Mouse (Mus musculus) kidney, postnatal 14 days (tissue): ENCODE measurements around the gene Clmp.
A peak's percentile ranks its signal among the peaks of the same experiment; 100 is the strongest.

ENCODE experiments used
- DNase-seq: peaks from one replicate; pipeline ENCODE4 v3.0.0; 2022; ENCODE audit warnings: mixed read lengths

The Clmp gene

DNA sequence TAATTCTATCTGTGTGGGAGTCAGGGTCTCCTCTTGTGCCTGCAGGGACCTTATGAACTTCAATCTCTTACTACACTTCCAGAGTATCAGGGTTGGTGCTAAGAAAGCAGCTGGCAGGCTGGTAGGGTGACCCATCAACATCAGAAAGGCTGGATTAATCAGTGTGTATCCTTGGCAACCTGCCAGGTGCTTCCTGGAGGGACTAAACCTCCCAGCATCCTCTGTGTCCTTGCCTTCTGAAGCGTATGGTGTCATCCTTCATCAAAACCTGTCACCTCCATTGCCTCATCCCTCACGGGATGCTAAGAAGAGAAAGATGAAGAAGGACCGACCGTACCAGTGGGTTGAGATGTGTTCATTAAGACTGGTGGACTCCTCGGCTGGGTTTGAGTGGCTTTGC lies 8.0 kb downstream of the Clmp start:
- DNase-seq = peak; percentile 32

DNA sequence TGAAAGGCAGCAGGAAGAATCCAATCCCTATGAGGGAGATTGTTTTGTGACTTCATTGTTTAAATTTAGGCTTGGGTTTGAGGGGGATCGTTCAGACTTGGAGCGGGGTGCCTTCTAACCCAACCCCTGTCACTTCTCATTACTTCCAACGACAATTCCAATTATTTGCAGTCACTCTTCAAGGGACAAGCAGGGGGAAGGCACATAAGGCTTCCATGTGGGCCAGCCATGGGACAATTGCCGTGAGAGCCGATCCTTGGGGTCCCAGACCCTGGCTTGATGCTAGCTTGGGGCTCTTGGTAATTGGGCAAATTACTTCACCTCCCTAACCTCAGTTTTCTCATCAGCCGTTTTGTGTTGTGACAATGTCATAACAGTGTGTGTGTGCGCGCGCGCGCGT lies 8.5 kb downstream of the Clmp start:
- no peak for DNase-seq

DNA sequence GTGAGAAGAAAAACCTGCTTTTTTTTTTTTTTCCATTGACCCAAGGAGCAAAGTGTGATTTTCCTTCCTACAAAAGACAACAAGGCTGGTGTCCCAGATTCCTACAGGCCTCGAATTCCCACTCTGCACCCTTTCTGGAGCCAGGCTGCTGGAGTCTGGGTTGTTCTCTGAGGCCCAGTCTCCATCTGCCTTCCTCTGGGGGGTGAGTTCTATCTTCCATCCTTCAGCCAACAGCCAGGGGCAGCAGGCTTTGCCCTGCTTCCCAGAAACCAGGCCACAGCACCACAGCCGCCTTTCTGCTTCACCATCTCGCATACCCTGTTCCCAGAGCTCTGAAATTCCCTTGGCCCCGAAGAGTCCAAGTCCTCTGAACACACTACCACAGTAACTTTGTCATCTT lies 10.3 kb downstream of the Clmp start:
- DNase-seq = no peak

GRCm38 (mm10) chr9:40699194-40699593 lies 13.4 kb downstream of the Clmp start:
- no peak for DNase-seq

- DNase-seq = no peak
Measured at GRCm38 (mm10) chr9:40700253-40700652, 14.5 kb downstream of the Clmp start.

GRCm38 (mm10) chr9:40704364-40705276 lies 18.9 kb downstream of the Clmp start:
- DNase-seq = no peak

- no peak for DNase-seq
Measured at GRCm38 (mm10) chr9:40708448-40709140, 22.8 kb downstream of the Clmp start.

DNA sequence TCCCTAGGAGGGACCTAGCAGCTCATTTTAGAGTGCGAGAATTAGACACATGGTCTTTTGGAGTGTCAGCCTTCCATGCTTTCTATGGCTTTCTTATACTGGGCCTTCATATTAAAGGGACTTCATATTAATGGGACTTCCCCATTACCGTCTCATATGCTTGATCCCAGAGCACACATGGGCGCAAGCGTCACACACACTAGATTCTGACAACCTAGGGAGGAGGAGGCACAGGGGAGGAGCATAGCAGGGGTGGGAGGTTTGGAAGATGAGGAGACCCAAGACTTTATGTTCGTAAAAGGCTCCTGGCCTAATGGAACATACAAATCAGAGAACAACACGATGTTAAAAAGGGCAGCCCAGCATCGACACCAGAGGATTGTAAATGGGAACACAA lies 23.4 kb downstream of the Clmp start:
- no peak for DNase-seq

GRCm38 (mm10) chr9:40709587-40709986 lies 23.8 kb downstream of the Clmp start:
- no peak for DNase-seq

DNA sequence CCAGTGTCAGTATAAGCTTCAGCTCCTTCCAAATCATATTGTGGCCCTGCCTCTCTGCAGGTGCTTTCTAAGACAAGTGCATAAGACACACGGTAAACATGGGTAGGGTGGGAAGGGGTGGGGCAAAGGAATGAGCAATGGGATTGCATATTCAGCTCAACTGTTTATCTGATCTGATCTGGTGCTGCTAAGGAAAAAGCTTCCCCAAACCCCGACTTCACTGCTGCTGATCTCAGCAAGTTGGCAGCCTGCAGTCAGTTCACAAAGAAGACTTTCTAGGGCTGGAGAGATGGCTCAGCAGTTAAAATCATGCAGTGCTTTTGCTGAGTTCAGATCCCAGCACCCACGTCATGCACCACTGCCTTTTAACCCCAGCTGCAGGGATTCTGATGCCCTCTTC lies 24.2 kb downstream of the Clmp start:
- DNase-seq = no peak

- no peak for DNase-seq
Measured at GRCm38 (mm10) chr9:40711654-40712053, 25.9 kb downstream of the Clmp start.

DNA sequence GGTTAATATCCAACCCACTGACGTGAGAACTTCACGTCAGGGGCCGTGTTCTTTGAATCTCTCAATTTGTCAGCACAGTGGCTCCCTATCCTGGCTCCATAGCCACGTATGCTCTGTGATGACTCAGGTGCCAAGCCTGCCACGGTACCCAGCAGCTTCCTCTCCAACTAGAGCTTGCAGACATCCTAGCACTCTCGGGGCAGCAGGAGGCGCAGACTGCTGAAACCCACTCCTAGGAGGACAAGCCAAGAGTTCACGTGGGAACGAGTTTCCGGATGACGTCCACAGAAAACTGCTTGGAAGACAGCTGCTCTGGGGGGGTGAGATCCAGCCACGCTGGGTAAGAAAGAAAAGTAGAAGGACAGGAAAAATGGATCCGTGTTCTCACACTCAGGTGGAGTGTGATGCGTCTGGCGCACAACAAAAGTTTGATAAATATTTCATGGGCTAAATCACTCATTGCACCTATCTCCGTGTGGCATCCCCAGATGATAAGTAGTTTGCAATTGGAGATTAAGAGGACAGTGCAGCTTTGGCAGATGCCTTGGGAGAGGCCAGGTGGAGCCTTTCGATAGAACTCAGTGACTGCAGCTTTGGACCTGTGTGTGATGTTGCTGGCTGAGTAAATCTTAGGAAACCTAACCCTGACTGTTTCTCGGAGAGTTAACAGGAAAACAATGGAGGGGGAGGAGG lies 31.6 kb downstream of the Clmp start:
- DNase-seq = peak; percentile 60

DNA sequence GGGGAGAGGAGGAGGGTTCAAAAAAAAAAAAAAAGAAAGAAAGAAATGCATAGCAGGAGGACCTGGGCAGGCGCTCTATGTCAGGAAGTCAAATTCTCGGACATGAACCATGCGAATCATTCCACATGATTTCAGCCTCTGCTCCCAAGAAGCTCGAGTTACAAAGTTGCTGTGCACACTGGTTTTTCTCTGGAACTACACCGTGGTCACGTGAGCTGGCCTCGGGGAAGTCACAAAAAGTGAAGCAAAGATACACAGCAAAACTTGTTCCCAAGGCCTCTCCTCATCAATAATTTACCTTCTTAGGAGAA lies 32.1 kb downstream of the Clmp start:
- DNase-seq = peak; percentile 23

DNA sequence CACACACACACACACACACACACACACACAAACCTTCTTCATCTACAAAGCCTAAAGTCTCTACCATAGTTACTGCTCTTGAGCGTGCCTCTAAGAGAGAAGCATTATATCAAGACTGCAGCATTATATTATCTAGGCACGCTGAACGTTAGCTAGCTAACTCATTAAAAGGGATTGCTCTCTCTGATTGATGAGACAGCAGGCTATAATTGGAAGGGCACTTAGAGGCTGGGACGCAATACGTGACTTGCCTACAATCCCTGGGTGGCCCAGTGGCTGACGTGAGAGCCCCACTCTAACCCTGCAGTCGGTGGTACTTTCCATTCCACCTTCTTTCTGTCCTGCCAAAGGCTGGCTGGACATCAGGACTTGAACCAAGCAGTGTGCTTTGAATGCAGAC lies 35.1 kb downstream of the Clmp start:
- DNase-seq = no peak

GRCm38 (mm10) chr9:40723311-40723772 lies 37.6 kb downstream of the Clmp start:
- DNase-seq = no peak

DNA sequence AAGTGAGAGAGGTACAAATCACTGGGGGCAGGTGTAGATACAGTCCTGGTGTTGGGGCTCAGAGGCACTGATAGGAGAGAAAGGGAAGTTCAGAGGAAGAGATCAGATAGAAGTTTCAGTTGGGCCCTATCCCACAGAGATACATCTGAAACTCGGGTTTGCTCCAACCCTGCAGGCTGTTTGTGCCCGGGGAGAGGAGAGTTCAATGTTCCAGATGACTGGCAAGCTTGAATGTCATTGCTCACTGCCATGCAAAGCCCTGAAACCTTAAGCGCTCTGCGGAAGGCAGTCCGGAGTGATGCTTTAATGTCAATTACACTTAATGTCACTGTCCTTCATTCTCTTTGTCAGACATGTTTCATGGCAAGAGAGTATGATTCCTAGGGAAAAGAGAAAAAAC lies 39.2 kb downstream of the Clmp start:
- DNase-seq = no peak

DNA sequence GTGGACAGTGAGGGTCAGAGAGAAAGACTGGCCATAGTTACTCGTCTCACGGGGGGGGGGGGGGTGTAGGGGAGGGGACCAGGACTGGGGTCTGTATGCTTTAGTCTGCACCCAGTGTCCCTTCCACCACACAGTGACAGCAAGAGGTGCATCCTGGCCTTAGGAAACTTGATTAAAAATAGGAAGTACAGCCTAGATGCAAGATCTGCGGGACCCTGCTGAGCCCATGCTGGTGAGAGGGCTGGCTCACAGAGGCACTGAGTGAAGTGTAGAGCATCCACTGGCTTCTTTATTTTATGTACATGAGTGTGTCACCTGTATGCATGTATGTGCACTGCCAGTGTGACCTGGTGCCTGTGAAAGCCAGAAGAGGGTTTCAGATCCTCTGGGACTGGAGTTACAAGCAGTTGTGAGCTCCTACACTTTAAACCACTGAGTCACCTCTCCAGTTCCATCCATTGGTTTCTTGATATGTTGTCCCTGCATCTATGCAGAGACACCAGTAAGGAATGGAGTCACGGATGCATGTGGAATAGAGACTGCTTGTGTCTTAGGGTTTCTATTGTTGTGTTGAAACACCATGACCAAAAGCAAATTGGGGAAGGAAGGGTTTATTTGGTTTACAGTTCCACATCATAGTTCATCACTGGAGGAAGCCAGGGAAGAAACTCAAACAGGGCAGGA lies 41.5 kb downstream of the Clmp start:
- DNase-seq = no peak

DNA sequence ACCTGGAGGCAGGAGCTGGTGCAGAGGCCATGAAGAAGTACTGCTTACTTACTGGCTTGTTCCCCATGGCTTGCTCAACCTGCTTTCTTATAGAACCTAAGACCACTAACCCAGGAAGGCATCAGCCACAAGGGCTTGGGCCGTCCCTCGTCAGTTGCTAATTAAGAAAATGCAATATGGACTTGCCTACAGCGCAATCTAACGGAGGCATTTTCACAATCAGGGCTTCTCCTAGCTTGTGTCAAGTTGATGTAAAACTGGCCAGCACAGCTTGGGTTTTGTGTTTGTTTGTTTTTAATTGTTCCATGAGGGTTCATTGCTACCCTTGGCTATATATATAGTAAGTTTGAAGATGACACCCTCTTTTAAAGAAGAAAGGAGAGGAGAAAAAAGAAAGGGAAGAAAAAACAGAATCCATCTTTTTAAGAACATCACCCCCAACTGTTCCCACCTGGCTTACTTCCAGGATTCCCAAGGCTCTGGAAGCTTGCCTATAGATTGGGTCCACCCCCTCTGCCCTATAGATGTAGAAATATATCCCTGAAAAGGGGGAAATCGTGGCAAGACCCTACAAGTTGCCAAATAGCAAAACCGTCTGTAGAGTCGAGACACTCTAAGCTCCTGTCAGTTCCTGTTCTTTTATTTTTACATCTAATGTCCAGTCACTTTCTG lies 42.2 kb downstream of the Clmp start:
- DNase-seq = no peak

GRCm38 (mm10) chr9:40730302-40730700 lies 44.5 kb downstream of the Clmp start:
- no peak for DNase-seq

GRCm38 (mm10) chr9:40730701-40731590 lies 45.2 kb downstream of the Clmp start:
- peak; percentile 86 for DNase-seq

DNA sequence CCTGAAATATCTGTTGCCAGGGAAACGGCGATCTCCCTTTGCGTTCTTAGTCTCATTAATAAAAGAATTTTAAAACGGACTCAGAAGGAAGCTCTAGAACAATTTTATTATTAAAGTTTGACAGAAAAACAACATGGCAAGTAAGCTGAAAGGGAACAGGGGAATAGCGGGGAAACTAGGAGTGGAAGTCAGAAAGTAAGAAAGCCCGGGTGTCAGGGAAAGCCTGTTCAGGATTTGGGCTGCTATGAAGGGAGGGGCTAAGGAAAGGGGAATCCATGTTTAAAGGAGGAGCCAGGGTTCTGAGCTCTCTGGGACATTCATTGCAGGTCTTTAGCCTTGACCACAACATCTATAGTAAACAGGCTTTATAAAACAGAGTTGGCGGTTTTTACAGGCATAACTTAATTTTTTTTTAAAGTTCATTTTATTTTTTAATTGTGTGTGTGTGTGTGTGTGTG lies 45.9 kb downstream of the Clmp start:
- no peak for DNase-seq
